ENCODE assay signal across 9 mouse cellular contexts in the genomic region with DNA sequence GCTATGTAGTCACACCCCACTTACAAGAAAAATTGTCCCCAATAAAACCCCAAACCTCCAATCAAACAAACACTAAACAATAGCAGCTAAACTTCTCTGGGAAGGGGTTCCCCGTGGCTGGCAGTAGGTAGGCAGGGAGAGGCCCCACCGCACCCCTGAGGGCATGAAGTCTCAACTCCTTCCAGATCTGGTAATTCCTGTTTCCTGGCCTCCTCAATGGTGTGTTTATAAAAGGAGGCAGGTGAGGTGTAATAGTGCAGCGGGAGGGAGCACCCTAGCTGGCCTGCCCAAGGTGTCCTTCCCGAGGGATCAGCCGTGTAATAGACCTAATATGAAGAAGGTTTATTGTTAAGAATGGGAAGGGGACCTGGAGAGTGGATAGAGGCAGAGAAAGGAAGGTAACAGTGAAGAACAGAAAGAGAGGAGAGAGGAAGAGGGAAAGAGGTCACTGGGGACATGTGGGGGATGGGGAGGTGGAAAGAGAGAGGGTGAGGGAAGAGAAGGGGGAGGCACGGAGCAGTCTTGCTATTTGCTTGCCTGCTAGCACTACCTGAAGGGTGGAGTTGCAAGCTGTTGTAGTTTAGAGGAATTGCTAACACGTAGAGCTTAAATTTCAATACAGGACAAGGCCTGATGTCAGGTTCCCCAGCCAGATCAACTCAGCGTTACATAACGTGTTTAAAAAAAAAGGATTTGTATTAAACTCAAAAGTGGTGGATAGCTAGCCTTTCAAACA. TPM values are rescaled to one million over a fixed set of nuclear protein-coding genes. Genes with fewer than 3 reads are reported as not detected.
A peak's percentile ranks its signal among the peaks of the same experiment; 100 is the strongest.
DNase-seq lines count a peak whose midpoint lies in the region; ATAC-seq and TF ChIP-seq lines count a peak whose summit lies in the region.
"Had no signal": no experiment of that assay in that cellular context is flagged by ENCODE, and none has a peak within 500 bp of the region (broad histone marks: within the 10 kb centered on the region; RNA-seq: fewer than 3 reads in every experiment).

No protein-coding gene starts in this region.

- DNase-seq in heart, postnatal 0 days (ENCODE audit: low spot score) = no peak
- no peak for DNase-seq in heart, adult 8-10 months (ENCODE audit: low spot score)
- peak; percentile 5 for DNase-seq in CD4-positive helper T cell, adult 2 months (ENCODE audit: low read depth, low spot score)
- no peak for DNase-seq in testis, postnatal 10 days (ENCODE audit: low spot score)
- no peak for DNase-seq in thymus, postnatal 0 days (ENCODE audit: low spot score)
- DNase-seq in left cerebral cortex, postnatal 25 days (ENCODE audit: low spot score in 2 of 2) = no peak

- ATAC-seq in heart, postnatal 0 days (ENCODE audit: insufficient read depth, low read depth) = no peak
- peak; percentile 65 for ATAC-seq in embryonic facial prominence, embryonic 13.5 days (ENCODE audit: insufficient number of reproducible peaks, insufficient read depth, low FRiP score, low TSS enrichment, low read depth)
- ATAC-seq in limb, embryonic 13.5 days (ENCODE audit: low FRiP score, low read depth) = peak; percentile 30; the same call in 1 of the 2 replicates

- no peak for TF ChIP-seq EP300 in heart, postnatal 0 days (IDR thresholded peaks at IDR 0.05; ENCODE audit: low read depth)

- H3K9me3 ChIP-seq in heart, postnatal 0 days (replicated peaks; ENCODE audit: control insufficient read depth, low read length) = no peaks in the 10 kb centered on the region
- H3K9me3 ChIP-seq in embryonic facial prominence, embryonic 13.5 days = no peaks in the 10 kb centered on the region
- no peaks in the 10 kb centered on the region for H3K9me3 ChIP-seq in limb, embryonic 13.5 days

- H3K36me3 ChIP-seq in heart, postnatal 0 days (replicated peaks; ENCODE audit: control insufficient read depth, insufficient read depth, low read length) = no peaks in the 10 kb centered on the region
- no peaks in the 10 kb centered on the region for H3K36me3 ChIP-seq in embryonic facial prominence, embryonic 13.5 days
- no peaks in the 10 kb centered on the region for H3K36me3 ChIP-seq in limb, embryonic 13.5 days

- 84% methylated on average over 9 of the region's 9 CpGs for WGBS in heart, postnatal 0 days
- WGBS in embryonic facial prominence, embryonic 13.5 days = 62% methylated on average over 9 of the region's 9 CpGs
- 69% methylated on average over 9 of the region's 9 CpGs for WGBS in limb, embryonic 13.5 days

- H3K4me3 ChIP-seq in heart, postnatal 0 days (ENCODE audit: low read depth, low read length) = no peak overlapping the region
- no peak overlapping the region for H3K4me3 ChIP-seq in embryonic facial prominence, embryonic 13.5 days
- H3K4me3 ChIP-seq in limb, embryonic 13.5 days = no peak overlapping the region
- H3K4me3 ChIP-seq: myocyte had no signal

- intact Hi-C loops in left cerebral cortex, postnatal 25 days (cut with DNase I) = loop anchor here (5.0 kb wide), 3 partner anchors 53 to 238 kb away; a partner anchor contains a TSS

- peak overlapping the region; percentile 54; the same call in 1 of the 2 replicates for H3K4me2 ChIP-seq in heart, postnatal 0 days (ENCODE audit: low read depth, low read length)
- peak overlapping the region; percentile 57 for H3K4me2 ChIP-seq in embryonic facial prominence, embryonic 13.5 days
- H3K4me2 ChIP-seq in limb, embryonic 13.5 days (replicated peaks) = peak overlapping the region; percentile 55

- H3K27me3 ChIP-seq in heart, postnatal 0 days (ENCODE audit: control insufficient read depth, insufficient read depth, low read length) = 0 out of 2 replicates have a peak, but pooled peaks cover 6% of the 10 kb centered on the region
- H3K27me3 ChIP-seq in embryonic facial prominence, embryonic 13.5 days = no peaks in the 10 kb centered on the region
- no peaks in the 10 kb centered on the region for H3K27me3 ChIP-seq in limb, embryonic 13.5 days

- no peak overlapping the region for H3K9ac ChIP-seq in heart, postnatal 0 days (replicated peaks; ENCODE audit: low read depth, low read length)
- H3K9ac ChIP-seq in embryonic facial prominence, embryonic 13.5 days = no peak overlapping the region
- no peak overlapping the region for H3K9ac ChIP-seq in limb, embryonic 13.5 days

- no peaks in the 10 kb centered on the region for H3K4me1 ChIP-seq in heart, postnatal 0 days (ENCODE audit: control insufficient read depth, insufficient read depth)
- H3K4me1 ChIP-seq in embryonic facial prominence, embryonic 13.5 days = peaks cover 16% of the 10 kb centered on the region
- peaks cover 12% of the 10 kb centered on the region for H3K4me1 ChIP-seq in limb, embryonic 13.5 days

- H3K27ac ChIP-seq in heart, postnatal 0 days (ENCODE audit: low read depth) = no peak overlapping the region
- peak overlapping the region; percentile 82 for H3K27ac ChIP-seq in embryonic facial prominence, embryonic 13.5 days
- no peak overlapping the region for H3K27ac ChIP-seq in limb, embryonic 13.5 days

- TF ChIP-seq CTCF in heart, postnatal 0 days (IDR thresholded peaks at IDR 0.05; ENCODE audit: low read depth) = no peak

RNA-seq across cellular contexts. Expression of a gene that starts 18.9 kb away (rescaled TPM):
- total RNA-seq in heart, postnatal 0 days (2014; rRNA removed; ENCODE audit: low replicate concordance) = 24.2 and 38.3 TPM in 2 replicates
- polyA plus RNA-seq in heart, postnatal 0 days (2015; fragmentation: Nextera tagmentation; extraction: Ambion mirVana) = 5.7 and 8.0 TPM in 2 replicates
- total RNA-seq in heart, adult 8-10 months (2022) = 1 to 10 TPM in 1 of 4 experiments, under 1 TPM in 3; 0.41 to 2.4 (median 0.83) TPM
- polyA plus RNA-seq in embryonic facial prominence, embryonic 13.5 days (2015; fragmentation: Nextera tagmentation; extraction: Ambion mirVana) = 47.3 and 48.4 TPM in 2 replicates
- polyA plus RNA-seq in limb, embryonic 13.5 days (2015; fragmentation: Nextera tagmentation; extraction: Ambion mirVana) = 38.5 and 39.4 TPM in 2 replicates
- 47.6 and 52.3 TPM in 2 replicates for polyA plus RNA-seq in thymus, postnatal 0 days (2015; fragmentation: Nextera tagmentation; extraction: Ambion mirVana)
- under 1 TPM; 0.66 to 0.80 TPM for total RNA-seq in left cerebral cortex, postnatal 25 days (2021)
